Mouse (Mus musculus) myocyte (in vitro differentiated cells): Measurements from ENCODE around the gene Dynlt1f.
"Not testable (repeated sequence)": the region's sequence is repeated elsewhere in the genome, so short reads cannot be mapped to it uniquely, and the experiment has no call there.

Source experiments
- CEBPB ChIP-seq: IDR thresholded peaks from 2 replicates; pipeline ENCODE4 v1.6.1; 2011; ENCODE audit warnings: mild to moderate bottlenecking, moderate library complexity; ENCODE audit not compliant: poor library complexity, insufficient read depth, severe bottlenecking
- E2F4 ChIP-seq: IDR thresholded peaks from one replicate; pipeline ENCODE4 v1.6.1; 2011; ENCODE audit warnings: mild to moderate bottlenecking, control low read depth, moderate library complexity; ENCODE audit not compliant: insufficient read depth
- MAX ChIP-seq: IDR thresholded peaks from one replicate; pipeline ENCODE4 v1.6.1; 2011; ENCODE audit warnings: low read depth, mild to moderate bottlenecking, control low read depth
- MYOD1 ChIP-seq, 3 experiments: IDR thresholded peaks; one replicate each; pipeline ENCODE4 v1.6.1; 2011; ENCODE audit warnings: control low read depth in 2 of 3, low read depth in 2 of 3, mild to moderate bottlenecking in 2 of 3, moderate library complexity in 1 of 3; ENCODE audit not compliant: insufficient read length in 2 of 3, control insufficient read depth in 1 of 3
- MYOG ChIP-seq, 3 experiments: IDR thresholded peaks; one replicate each; pipeline ENCODE4 v1.6.1; 2011; ENCODE audit warnings: control low read depth in 2 of 3, low read depth in 2 of 3, mild to moderate bottlenecking in 2 of 3; ENCODE audit not compliant: insufficient read length in 2 of 3, control insufficient read depth in 1 of 3, insufficient read depth in 1 of 3
- POLR2A ChIP-seq: IDR thresholded peaks from one replicate; pipeline ENCODE4 v1.6.1; 2011; ENCODE audit warnings: low read depth, mild to moderate bottlenecking, control low read depth, moderate library complexity; ENCODE audit not compliant: insufficient read length
- POLR2AphosphoS2 ChIP-seq: IDR thresholded peaks from one replicate; pipeline ENCODE4 v1.6.1; 2011; ENCODE audit warnings: low read depth, control low read depth; ENCODE audit not compliant: insufficient read length
- REST ChIP-seq: IDR thresholded peaks from one replicate; pipeline ENCODE4 v1.6.1; 2011; ENCODE audit warnings: mild to moderate bottlenecking, control low read depth, moderate library complexity; ENCODE audit not compliant: insufficient read depth, insufficient read length
- SRF ChIP-seq: IDR thresholded peaks from one replicate; pipeline ENCODE4 v1.6.1; 2011; ENCODE audit warnings: low read depth; ENCODE audit not compliant: control insufficient read depth, insufficient read length
- TCF12 ChIP-seq: IDR thresholded peaks from one replicate; pipeline ENCODE4 v1.6.1; 2011; ENCODE audit warnings: mild to moderate bottlenecking, control low read depth; ENCODE audit not compliant: poor library complexity, insufficient read depth, severe bottlenecking
- TCF3 ChIP-seq: IDR thresholded peaks from one replicate; pipeline ENCODE4 v1.6.1; 2011; ENCODE audit warnings: low read depth, control low read depth; ENCODE audit not compliant: insufficient read length
- USF1 ChIP-seq: IDR thresholded peaks from one replicate; pipeline ENCODE4 v1.6.1; 2011; ENCODE audit warnings: low read depth, mild to moderate bottlenecking, control low read depth, moderate library complexity

DNA sequence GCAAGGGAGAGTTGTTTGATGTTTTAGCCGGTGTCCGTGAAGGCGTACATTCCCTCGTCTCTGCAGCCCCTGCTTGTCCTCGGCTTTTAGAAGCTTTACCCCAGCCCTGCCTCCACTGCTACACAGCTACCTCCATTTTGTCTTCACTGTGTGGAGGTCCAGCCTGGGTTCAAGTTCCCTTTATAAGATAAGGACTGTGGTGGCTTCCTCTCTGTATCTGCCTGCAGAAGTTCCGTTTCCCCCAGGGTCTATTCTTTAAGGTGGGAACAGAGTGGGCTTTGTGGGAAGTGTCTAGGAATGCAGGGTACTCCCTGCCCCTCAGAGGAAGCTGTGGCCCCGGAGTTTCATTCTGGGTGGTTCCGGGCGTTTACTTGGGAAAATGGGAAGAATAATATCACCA lies 40.0 kb upstream of the Dynlt1f start:
- not testable (repeated sequence) for TF ChIP-seq MYOG (IDR thresholded peaks at IDR 0.05; ENCODE audit: control insufficient read depth in 1 of 3, insufficient read depth in 1 of 3, insufficient read length in 2 of 3, low read depth in 2 of 3); E2F4; TCF12; POLR2A; MAX; MYOD1 (IDR thresholded peaks at IDR 0.05; ENCODE audit: control insufficient read depth in 1 of 3, insufficient read length in 2 of 3, low read depth in 2 of 3); SRF; CEBPB; USF1; POLR2AphosphoS2; REST; TCF3
